Mouse (Mus musculus): ENCODE measurements at regions not wholly inside any gene's neighbourhood (a gene's known extent, or its start where the extent isn't known, plus 50 kb on each side); places are given as distances from the start of the nearest gene placed in this dataset.
A peak's percentile ranks its signal among the peaks of the same experiment; 100 is the strongest.

- DNase-seq (ENCODE audit: low spot score in 2 of 2), result no peak
Observed at GRCm38 (mm10) chr1:30362072-30362769, 511.5 kb downstream of the Phf3 start.

- no peak for DNase-seq (ENCODE audit: low spot score in 2 of 2)
Observed at GRCm38 (mm10) chr1:30320657-30321262, 553.0 kb downstream of the Phf3 start.

- DNase-seq (ENCODE audit: low spot score in 2 of 2), result no peak
Observed at GRCm38 (mm10) chr1:30318195-30318594, 555.5 kb downstream of the Phf3 start.

GRCm38 (mm10) chr1:30289073-30289472 lies 584.6 kb downstream of the Phf3 start:
- no peak for DNase-seq (ENCODE audit: low spot score in 2 of 2)

GRCm38 (mm10) chr1:30262418-30262817 lies 611.3 kb downstream of the Phf3 start:
- DNase-seq (ENCODE audit: low spot score in 2 of 2), result no peak

- no peak for DNase-seq (ENCODE audit: low spot score in 2 of 2)
Observed at GRCm38 (mm10) chr1:30259547-30259946, 614.2 kb downstream of the Phf3 start.

GRCm38 (mm10) chr1:30216764-30217348 lies 656.9 kb downstream of the Phf3 start:
- DNase-seq (ENCODE audit: low spot score in 2 of 2), result peak in 1 of 2 experiments; percentile 10

- DNase-seq (ENCODE audit: low spot score in 2 of 2), result no peak
Observed at GRCm38 (mm10) chr1:30204608-30205262, 669.0 kb downstream of the Phf3 start.

- no peak for DNase-seq (ENCODE audit: low spot score in 2 of 2)
Observed at GRCm38 (mm10) chr1:30176225-30176624, 697.5 kb downstream of the Phf3 start.

- DNase-seq (ENCODE audit: low spot score in 2 of 2), result peak in 1 of 2 experiments; percentile 20
Observed at GRCm38 (mm10) chr1:30144997-30145396, 728.7 kb downstream of the Phf3 start.

GRCm38 (mm10) chr1:30114186-30114585 lies 759.5 kb downstream of the Phf3 start:
- DNase-seq (ENCODE audit: low spot score in 2 of 2), result no peak

Small RNA genes lying in the stretch of these regions (microRNA-seq; reads per million reads assigned to microRNA genes)
- gene Gm27430 (ENCODE audit: borderline number of aligned reads in 2 of 2), result 0 reads per million in 2 experiments
